Mouse (Mus musculus) midbrain, embryonic 15.5 days (tissue): ENCODE measurements around the gene Cacna2d3. TPM values are rescaled to one million over a fixed set of nuclear protein-coding genes. Genes with fewer than 3 reads are reported as not detected.

ENCODE experiments used
- ATAC-seq: fragments of 200-750 bp; cut with Nextera tagmentation; replicated peaks from 2 replicates; pipeline ENCODE4 v1.8.0; 2017; ENCODE audit warnings: moderate TSS enrichment
- H3K27ac ChIP-seq: fragments of 300-500 bp; sonication (generic); 2 replicates; pipeline ENCODE4 v1.5.1; 2015; ENCODE audit warnings: mild to moderate bottlenecking, inconsistent platforms
- H3K27me3 ChIP-seq: fragments of 300-500 bp; sonication (generic); replicated peaks from 2 replicates; pipeline ENCODE4 v1.6.1; 2015; ENCODE audit warnings: inconsistent platforms
- H3K36me3 ChIP-seq: fragments of 300-500 bp; sonication (generic); replicated peaks from 2 replicates; pipeline ENCODE4 v1.6.1; 2015; ENCODE audit warnings: inconsistent platforms
- H3K4me1 ChIP-seq: fragments of 300-500 bp; sonication (generic); 2 replicates; pipeline ENCODE4 v1.6.1; 2015; ENCODE audit warnings: inconsistent platforms
- H3K4me2 ChIP-seq: fragments of 300-500 bp; sonication (generic); 2 replicates; pipeline ENCODE4 v1.6.1; 2015; ENCODE audit warnings: inconsistent platforms, mild to moderate bottlenecking, moderate library complexity
- H3K4me3 ChIP-seq: fragments of 300-500 bp; sonication (generic); 2 replicates; pipeline ENCODE4 v1.5.1; 2015; ENCODE audit warnings: mild to moderate bottlenecking, inconsistent platforms
- H3K9ac ChIP-seq: fragments of 300-500 bp; sonication (generic); 2 replicates; pipeline ENCODE4 v1.6.1; 2015; ENCODE audit warnings: mild to moderate bottlenecking, inconsistent platforms
- H3K9me3 ChIP-seq: fragments of 300-500 bp; sonication (generic); 2 replicates; pipeline ENCODE4 v1.6.1; 2016; ENCODE audit warnings: inconsistent platforms
- WGBS: fragments of 180-500 bp; shearing (Covaris S2); methylation state at CpG from one replicate; pipeline ENCODE4 v1.1.7; 2015; ENCODE audit warnings: mixed read lengths; 5-methylcytosine and 5-hydroxymethylcytosine counted together
- polyA plus RNA-seq: library from polyadenylated mRNA; unstranded; fragments of >200 nt; fragmentation: Nextera tagmentation; extraction: Ambion mirVana; gene quantifications from 2 replicates; pipeline ENCODE4 v1.2.1, GENCODE M21; 2015

The Cacna2d3 gene
- polyA plus RNA-seq, 1 experiment from 2014 or later = 41.9 TPM

DNA sequence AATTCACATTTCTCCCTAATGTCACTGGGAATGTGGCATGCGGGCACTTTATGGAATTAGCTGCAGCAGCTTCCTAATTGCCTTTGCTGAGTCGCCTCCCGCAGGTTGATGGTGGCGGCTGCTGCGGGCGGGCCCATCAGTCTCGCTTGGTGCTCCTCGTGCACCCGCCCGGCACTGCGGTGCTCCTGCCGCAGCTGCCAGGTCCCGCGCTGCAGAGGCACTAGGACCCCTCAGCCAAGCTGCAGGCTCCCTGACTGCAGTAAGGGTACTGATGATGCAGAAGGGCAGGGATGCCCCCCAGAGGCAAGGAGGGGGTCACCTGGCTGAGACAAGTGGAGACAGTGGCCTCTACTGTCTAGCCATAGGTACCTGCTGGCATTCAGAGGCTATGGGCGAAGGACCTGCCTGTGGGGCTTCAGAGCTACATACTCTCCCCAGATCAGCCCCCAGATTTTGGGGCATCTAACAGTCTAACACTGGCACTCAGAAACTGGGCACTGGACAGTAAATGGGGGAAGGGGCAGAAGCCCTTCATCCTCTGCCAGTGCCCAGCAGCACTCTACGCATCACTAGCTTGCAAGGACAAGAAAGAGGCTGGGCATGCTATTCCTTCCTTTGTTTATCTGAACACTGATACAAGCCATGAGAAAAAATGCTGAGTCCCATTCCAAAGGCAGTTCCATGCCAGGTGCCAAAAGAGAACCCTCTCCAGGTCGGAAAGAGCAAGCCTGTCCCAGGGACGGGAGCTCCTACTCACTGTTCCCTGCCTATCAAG, 13.9 kb downstream of the Cacna2d3 start:
- WGBS = 32% methylated on average over 18 of the region's 18 CpGs
- no peaks in the 10 kb centered on the region for H3K27me3 ChIP-seq
- no peaks in the 10 kb centered on the region for H3K9me3 ChIP-seq
- H3K36me3 ChIP-seq = no peaks in the 10 kb centered on the region
- ATAC-seq = 0 out of 2 replicates have a peak, but pooled peaks have one; percentile 20
- no peak overlapping the region for H3K27ac ChIP-seq
- H3K4me1 ChIP-seq = peaks cover 7% of the 10 kb centered on the region; the same call in 1 of the 2 replicates
- H3K9ac ChIP-seq = no peak overlapping the region
- peak overlapping the region; percentile 34 for H3K4me2 ChIP-seq
- H3K4me3 ChIP-seq = no peak overlapping the region

GRCm38 (mm10) chr14:29702762-29703161, 18.9 kb downstream of the Cacna2d3 start:
- WGBS = 70% methylated on average over 5 of the region's 5 CpGs

GRCm38 (mm10) chr14:29696131-29696530, 25.5 kb downstream of the Cacna2d3 start:
- WGBS = 6% methylated on average over 3 of the region's 3 CpGs
- no peak overlapping the region for H3K9ac ChIP-seq
- H3K9me3 ChIP-seq = no peaks in the 10 kb centered on the region
- no peaks in the 10 kb centered on the region for H3K27me3 ChIP-seq
- no peaks in the 10 kb centered on the region for H3K4me1 ChIP-seq
- no peak overlapping the region for H3K4me2 ChIP-seq
- H3K4me3 ChIP-seq = no peak overlapping the region
- peak; percentile 65 for ATAC-seq
- H3K36me3 ChIP-seq = no peaks in the 10 kb centered on the region
- no peak overlapping the region for H3K27ac ChIP-seq

More at GRCm38 (mm10) chr14:29702762-29703161, 18.9 kb downstream of the Cacna2d3 start:
- Histone ChIP-seq H3K36me3 (no peaks in the 10 kb centered on the region), H3K9ac (no peak overlapping the region), H3K4me3 (no peak overlapping the region), H3K4me2 (no peak overlapping the region), H3K27me3 (no peaks in the 10 kb centered on the region), H3K27ac (no peak overlapping the region), H3K4me1 (peaks cover 5% of the 10 kb centered on the region; the same call in 1 of the 2 replicates), H3K9me3 (no peaks in the 10 kb centered on the region)
- no peak for ATAC-seq

- Histone ChIP-seq H3K27ac (no peak overlapping the region), H3K9me3 (no peaks in the 10 kb centered on the region), H3K4me3 (no peak overlapping the region), H3K4me2 (no peak overlapping the region), H3K4me1 (peaks cover 12% of the 10 kb centered on the region; the same call in 1 of the 2 replicates), H3K27me3 (no peaks in the 10 kb centered on the region), H3K9ac (no peak overlapping the region), H3K36me3 (no peaks in the 10 kb centered on the region)
- ATAC-seq = no peak
- 39% methylated on average over 1 of the region's 1 CpGs for WGBS
Measured at GRCm38 (mm10) chr14:29672436-29673050, 49.1 kb downstream of the Cacna2d3 start.

- H3K27me3 ChIP-seq = no peaks in the 10 kb centered on the region
- H3K4me1 ChIP-seq = peaks cover 18% of the 10 kb centered on the region; the same call in 1 of the 2 replicates
- H3K4me3 ChIP-seq = no peak overlapping the region
- H3K9me3 ChIP-seq = no peaks in the 10 kb centered on the region
- H3K36me3 ChIP-seq = no peaks in the 10 kb centered on the region
- H3K9ac ChIP-seq = no peak overlapping the region
- no peak for ATAC-seq
- H3K4me2 ChIP-seq = no peak overlapping the region
- H3K27ac ChIP-seq = no peak overlapping the region
- 31% methylated on average over 5 of the region's 5 CpGs for WGBS
Measured at GRCm38 (mm10) chr14:29669826-29670225, 51.8 kb downstream of the Cacna2d3 start.

GRCm38 (mm10) chr14:29657006-29657405, 64.7 kb downstream of the Cacna2d3 start:
- no peak overlapping the region for H3K4me2 ChIP-seq
- no peaks in the 10 kb centered on the region for H3K36me3 ChIP-seq
- WGBS = 75% methylated on average over 1 of the region's 1 CpGs
- no peaks in the 10 kb centered on the region for H3K4me1 ChIP-seq
- no peaks in the 10 kb centered on the region for H3K27me3 ChIP-seq
- no peaks in the 10 kb centered on the region for H3K9me3 ChIP-seq
- H3K27ac ChIP-seq = no peak overlapping the region
- no peak for ATAC-seq
- no peak overlapping the region for H3K9ac ChIP-seq
- H3K4me3 ChIP-seq = no peak overlapping the region

DNA sequence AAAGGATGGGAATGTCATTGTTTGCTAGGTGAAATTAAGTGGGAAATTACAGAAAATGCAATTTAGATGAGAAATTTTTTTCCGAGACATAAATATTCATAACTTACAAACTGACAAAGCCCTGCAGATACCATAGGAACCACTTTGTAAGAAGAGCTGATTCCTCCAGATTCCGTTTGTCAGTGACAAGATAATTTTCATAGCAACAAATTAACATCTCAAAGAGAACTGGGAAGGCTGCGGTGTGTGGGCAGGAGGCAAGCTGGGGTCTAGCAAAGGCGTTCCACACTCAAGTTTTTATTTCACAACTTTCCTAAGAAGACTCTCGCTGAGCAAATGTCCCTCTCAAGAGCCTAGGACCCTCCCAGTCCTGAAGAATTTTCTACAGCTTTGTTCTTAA, 71.1 kb downstream of the Cacna2d3 start:
- H3K9ac ChIP-seq = no peak overlapping the region
- no peak overlapping the region for H3K4me3 ChIP-seq
- 0 out of 2 replicates have a peak overlapping the region, but pooled peaks have one; percentile 20 for H3K27ac ChIP-seq
- H3K9me3 ChIP-seq = no peaks in the 10 kb centered on the region
- H3K27me3 ChIP-seq = no peaks in the 10 kb centered on the region
- no peak for ATAC-seq
- H3K36me3 ChIP-seq = no peaks in the 10 kb centered on the region
- H3K4me1 ChIP-seq = peaks cover 12% of the 10 kb centered on the region
- WGBS = 29% methylated on average over 5 of the region's 5 CpGs
- no peak overlapping the region for H3K4me2 ChIP-seq

GRCm38 (mm10) chr14:29648721-29649120, 72.9 kb downstream of the Cacna2d3 start:
- no peak overlapping the region for H3K4me2 ChIP-seq
- H3K36me3 ChIP-seq = no peaks in the 10 kb centered on the region
- peak overlapping the region; percentile 57; the same call in 1 of the 2 replicates for H3K27ac ChIP-seq
- ATAC-seq = no peak
- 47% methylated on average over 6 of the region's 6 CpGs for WGBS
- H3K4me1 ChIP-seq = peaks cover 14% of the 10 kb centered on the region
- no peak overlapping the region for H3K4me3 ChIP-seq
- no peaks in the 10 kb centered on the region for H3K9me3 ChIP-seq
- no peak overlapping the region for H3K9ac ChIP-seq
- H3K27me3 ChIP-seq = no peaks in the 10 kb centered on the region

GRCm38 (mm10) chr14:29645421-29645820, 76.2 kb downstream of the Cacna2d3 start:
- Histone ChIP-seq H3K4me3 (no peak overlapping the region), H3K36me3 (no peaks in the 10 kb centered on the region), H3K4me1 (peaks cover 13% of the 10 kb centered on the region), H3K9ac (no peak overlapping the region), H3K27ac (no peak overlapping the region), H3K9me3 (no peaks in the 10 kb centered on the region), H3K4me2 (no peak overlapping the region), H3K27me3 (no peaks in the 10 kb centered on the region)
- no peak for ATAC-seq
- 59% methylated on average over 11 of the region's 11 CpGs for WGBS

- Histone ChIP-seq H3K27ac (no peak overlapping the region), H3K4me3 (no peak overlapping the region), H3K9me3 (no peaks in the 10 kb centered on the region), H3K27me3 (no peaks in the 10 kb centered on the region), H3K36me3 (no peaks in the 10 kb centered on the region), H3K4me2 (no peak overlapping the region), H3K9ac (no peak overlapping the region), H3K4me1 (peaks cover 2% of the 10 kb centered on the region; the same call in 1 of the 2 replicates)
- WGBS = 77% methylated on average over 4 of the region's 4 CpGs
- no peak for ATAC-seq
Measured at GRCm38 (mm10) chr14:29643217-29643616, 78.4 kb downstream of the Cacna2d3 start.

DNA sequence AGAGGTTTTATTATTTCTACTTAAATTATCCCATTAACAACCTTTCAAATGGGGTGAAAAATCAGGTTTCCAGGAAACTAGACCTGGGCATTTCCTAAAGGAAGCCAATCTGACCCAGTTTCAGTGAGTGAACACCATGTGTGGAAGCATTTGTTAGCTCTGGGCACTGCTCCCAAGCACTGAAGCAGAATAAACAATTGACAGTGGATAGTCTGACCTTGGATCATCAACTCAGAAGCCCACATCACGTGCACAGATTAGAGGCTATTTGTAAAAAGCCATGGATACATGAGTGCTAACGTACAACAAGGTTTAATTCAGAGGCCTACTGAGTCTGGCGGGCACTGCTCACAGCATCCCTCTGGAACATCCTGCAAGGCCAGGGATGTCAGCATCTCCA, 82.4 kb downstream of the Cacna2d3 start:
- WGBS = 59% methylated on average over 3 of the region's 3 CpGs
- Histone ChIP-seq H3K4me2 (no peak overlapping the region), H3K36me3 (no peaks in the 10 kb centered on the region), H3K9ac (no peak overlapping the region), H3K27ac (no peak overlapping the region), H3K4me1 (no peaks in the 10 kb centered on the region), H3K9me3 (no peaks in the 10 kb centered on the region), H3K4me3 (no peak overlapping the region), H3K27me3 (no peaks in the 10 kb centered on the region)
- no peak for ATAC-seq

DNA sequence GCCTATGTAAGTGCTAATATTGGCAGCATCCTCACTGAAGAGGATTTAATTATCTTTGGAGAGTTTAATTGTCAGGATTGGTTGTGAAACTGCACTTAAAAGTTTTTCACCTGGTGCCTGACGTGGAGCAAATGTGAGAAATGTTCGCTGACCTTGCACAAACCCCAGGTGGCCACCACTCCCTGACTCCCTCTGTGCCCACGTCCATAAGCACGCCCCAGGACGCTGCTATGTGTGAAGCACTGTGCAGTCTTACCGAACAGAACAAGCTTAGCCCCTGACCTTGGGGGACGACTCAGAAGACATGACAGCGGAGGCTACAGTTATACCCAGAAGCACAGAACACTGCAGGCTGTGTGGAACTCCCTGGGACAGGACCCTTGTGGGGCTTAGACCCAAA, 93.5 kb downstream of the Cacna2d3 start:
- Histone ChIP-seq H3K36me3 (no peaks in the 10 kb centered on the region), H3K9ac (no peak overlapping the region), H3K9me3 (no peaks in the 10 kb centered on the region), H3K27ac (no peak overlapping the region), H3K4me3 (no peak overlapping the region), H3K27me3 (no peaks in the 10 kb centered on the region), H3K4me1 (no peaks in the 10 kb centered on the region), H3K4me2 (no peak overlapping the region)
- ATAC-seq = no peak
- WGBS = 76% methylated on average over 8 of the region's 8 CpGs
